25 mouse cellular contexts compared by ENCODE assay signal in the genomic region with DNA sequence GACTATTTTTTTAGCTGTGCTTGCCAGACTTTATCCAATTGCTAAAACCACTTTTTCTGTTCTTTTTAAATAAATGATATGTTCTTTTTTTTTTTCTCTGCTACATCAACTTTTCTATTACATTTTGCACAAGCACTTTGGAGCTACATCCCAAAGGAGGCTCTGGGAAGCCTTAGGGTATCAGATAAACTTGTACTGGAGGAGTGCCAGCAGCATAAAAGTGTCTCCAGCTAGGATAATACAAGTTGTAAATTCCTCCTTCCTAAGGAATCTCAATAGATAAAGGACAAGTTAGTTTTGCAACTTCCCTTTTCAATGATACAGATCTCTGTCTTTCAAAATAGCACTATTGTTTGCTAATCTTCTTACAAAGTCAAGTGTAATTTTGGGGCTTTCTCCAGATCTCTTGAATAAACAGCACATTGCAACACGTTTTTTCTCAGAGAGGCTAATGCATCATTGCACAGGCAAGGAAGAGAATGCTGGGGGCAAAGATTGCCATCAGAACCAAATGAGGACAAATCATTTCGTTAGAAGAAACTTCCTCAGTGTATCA. TPM values are rescaled to one million over a fixed set of nuclear protein-coding genes. Genes with fewer than 3 reads are reported as not detected.
DNase-seq lines count a peak whose midpoint lies in the region; ATAC-seq lines count a peak whose summit lies in the region.
"Had no signal": no experiment of that assay in that cellular context is flagged by ENCODE, and none has a peak within 500 bp of the region (broad histone marks: within the 10 kb centered on the region; RNA-seq: fewer than 3 reads in every experiment).

No protein-coding gene starts in this region.

- H3K4me1 ChIP-seq in forebrain, embryonic 12.5 days: no peaks in the 10 kb centered on the region
- H3K4me1 ChIP-seq: embryonic facial prominence, embryonic 15.5 days; liver, embryonic 13.5 days; lung, embryonic 15.5 days; neural tube, embryonic 15.5 days had no signal

- no peak overlapping the region for H3K4me3 ChIP-seq in forebrain, embryonic 12.5 days (replicated peaks)
- H3K4me3 ChIP-seq: embryonic facial prominence, embryonic 15.5 days; liver, embryonic 13.5 days; lung, embryonic 15.5 days; neural tube, embryonic 15.5 days had no signal

- ATAC-seq in common myeloid progenitor, adult 5-6 weeks (replicated peaks; ENCODE audit: low read depth, poor library complexity, severe bottlenecking): peak; percentile 74
- no peak for ATAC-seq in forebrain, embryonic 12.5 days (ENCODE audit: low FRiP score)
- ATAC-seq: CD4-positive, CD25-positive, alpha-beta regulatory T cell, adult 4 months; forebrain, postnatal 0 days; inflammation-experienced regulatory T-cells, adult 6 months; Patski had no signal

- H3K27ac ChIP-seq in forebrain, embryonic 12.5 days: no peak overlapping the region
- H3K27ac ChIP-seq: embryonic facial prominence, embryonic 15.5 days; hindbrain, embryonic 14.5 days; liver, embryonic 13.5 days; lung, embryonic 15.5 days; neural tube, embryonic 15.5 days had no signal

- no peaks in the 10 kb centered on the region for H3K27me3 ChIP-seq in forebrain, embryonic 12.5 days
- H3K27me3 ChIP-seq: embryonic facial prominence, embryonic 15.5 days; liver, embryonic 13.5 days; lung, embryonic 15.5 days; neural tube, embryonic 15.5 days had no signal

- no peaks in the 10 kb centered on the region for H3K36me3 ChIP-seq in forebrain, embryonic 12.5 days (replicated peaks)
- H3K36me3 ChIP-seq: embryonic facial prominence, embryonic 15.5 days; liver, embryonic 13.5 days; lung, embryonic 15.5 days; neural tube, embryonic 15.5 days had no signal

- no peak overlapping the region for H3K4me2 ChIP-seq in forebrain, embryonic 12.5 days
- H3K4me2 ChIP-seq: embryonic facial prominence, embryonic 15.5 days; hindbrain, embryonic 14.5 days; liver, embryonic 13.5 days; lung, embryonic 15.5 days; neural tube, embryonic 15.5 days had no signal

- H3K9me3 ChIP-seq in forebrain, embryonic 12.5 days: no peaks in the 10 kb centered on the region
- H3K9me3 ChIP-seq: embryonic facial prominence, embryonic 15.5 days; liver, embryonic 13.5 days; lung, embryonic 15.5 days; neural tube, embryonic 15.5 days had no signal

- WGBS in forebrain, embryonic 12.5 days: 30% methylated on average over 2 of the region's 2 CpGs

- H3K9ac ChIP-seq in forebrain, embryonic 12.5 days: no peak overlapping the region
- H3K9ac ChIP-seq: embryonic facial prominence, embryonic 15.5 days; forebrain, postnatal 0 days; hindbrain, embryonic 14.5 days; liver, embryonic 13.5 days; lung, embryonic 15.5 days; neural tube, embryonic 15.5 days had no signal

- peak; percentile 18 for DNase-seq in kidney, postnatal 10 days
- no peak for DNase-seq in kidney, postnatal 4 days
- DNase-seq in 416B (ENCODE audit: low read depth): peak; percentile 62
- DNase-seq in lung, postnatal 25 days (ENCODE audit: low spot score): peak; percentile 12
- no peak for DNase-seq in thymus, postnatal 36 days
- DNase-seq in layer of hippocampus, postnatal 36 days: no peak
- DNase-seq: adrenal gland, adult 2 months; cerebellum, adult 11-12 months; cerebellum, postnatal 10 days; forebrain, postnatal 0 days; gastrocnemius, postnatal 14 days; heart, postnatal 4 days; kidney, adult 18-20 months; liver, embryonic 13.5 days; right cerebral cortex, adult 18-20 months; right cerebral cortex, postnatal 4 days had no signal

RNA-seq across cellular contexts. Expression of a gene that starts 11.7 kb away (rescaled TPM):
- 22.6 and 23.4 TPM in 2 replicates for total RNA-seq in common myeloid progenitor, adult 5-6 weeks (2017)
- 0.49 and 0.70 TPM in 2 replicates for polyA plus RNA-seq in forebrain, embryonic 12.5 days (2016; fragmentation: Nextera tagmentation; extraction: Ambion mirVana)
- total RNA-seq in layer of hippocampus, postnatal 36 days (2021): 1 to 10 TPM; 3.5 to 3.9 TPM
- polyA plus RNA-seq: Patski had no signal

Comparison
In these comparisons a context has a peak if more than half of its experiments do, and no peak if none do; other contexts are left out.
1. DNase-seq: peak in kidney, postnatal 10 days (single experiment), 416B (single experiment) and lung, postnatal 25 days (single experiment); none in kidney, postnatal 4 days (0 of 2), thymus, postnatal 36 days (0 of 2) and layer of hippocampus, postnatal 36 days (0 of 2).